Comparison of ENCODE assay signal across 19 mouse cellular contexts in genomic region chr11:119520713-119521063, GRCm38 (mm10). TPM values are rescaled to one million over a fixed set of nuclear protein-coding genes. Genes with fewer than 3 reads are reported as not detected.
"Had no signal": no experiment of that assay in that cellular context is flagged by ENCODE, and none has a peak within 500 bp of the region (broad histone marks: within the 10 kb centered on the region; RNA-seq: fewer than 3 reads in every experiment).

No protein-coding gene starts in this region.

- H3K27ac ChIP-seq: limb, embryonic 12.5 days; limb, embryonic 15.5 days; liver, embryonic 14.5 days; macrophage; midbrain, embryonic 12.5 days; midbrain, embryonic 15.5 days; neural tube, embryonic 12.5 days; neural tube, embryonic 15.5 days; stomach, embryonic 15.5 days had no signal

- H3K9ac ChIP-seq: limb, embryonic 12.5 days; limb, embryonic 15.5 days; liver, embryonic 14.5 days; midbrain, embryonic 12.5 days; midbrain, embryonic 15.5 days; neural tube, embryonic 12.5 days; neural tube, embryonic 15.5 days; stomach, embryonic 15.5 days had no signal

- H3K9me3 ChIP-seq: limb, embryonic 12.5 days; limb, embryonic 15.5 days; midbrain, embryonic 12.5 days; midbrain, embryonic 15.5 days; neural tube, embryonic 12.5 days; neural tube, embryonic 15.5 days; stomach, embryonic 15.5 days had no signal

- H3K36me3 ChIP-seq: limb, embryonic 12.5 days; limb, embryonic 15.5 days; midbrain, embryonic 12.5 days; midbrain, embryonic 15.5 days; neural tube, embryonic 12.5 days; neural tube, embryonic 15.5 days; stomach, embryonic 15.5 days had no signal

- H3K4me2 ChIP-seq: limb, embryonic 12.5 days; limb, embryonic 15.5 days; liver, embryonic 11.5 days; midbrain, embryonic 12.5 days; midbrain, embryonic 15.5 days; neural tube, embryonic 12.5 days; neural tube, embryonic 15.5 days; stomach, embryonic 15.5 days had no signal

- ATAC-seq: midbrain, embryonic 15.5 days had no signal

- H3K27me3 ChIP-seq: limb, embryonic 15.5 days; midbrain, embryonic 15.5 days; neural tube, embryonic 12.5 days; neural tube, embryonic 15.5 days had no signal

- DNase-seq: kidney, adult 2 months; kidney, postnatal 10 days; kidney, postnatal 36 days; left cerebral cortex, postnatal 4 days; retina, postnatal 1 day; right cerebral cortex, postnatal 25 days; spleen, adult 18-20 months; thymus, postnatal 25 days had no signal

- H3K4me3 ChIP-seq: limb, embryonic 12.5 days; limb, embryonic 15.5 days; midbrain, embryonic 12.5 days; midbrain, embryonic 15.5 days; neural tube, embryonic 12.5 days; neural tube, embryonic 15.5 days; stomach, embryonic 15.5 days had no signal

RNA-seq across cellular contexts. Expression of gene Nptx1, which starts 26.9 kb away (rescaled TPM):
- total RNA-seq: megakaryocyte, adult 5-6 weeks had no signal
- polyA plus RNA-seq: liver, embryonic 14.5 days had no signal
